Comparison of ENCODE assay signal across 18 mouse cellular contexts in the genomic region with DNA sequence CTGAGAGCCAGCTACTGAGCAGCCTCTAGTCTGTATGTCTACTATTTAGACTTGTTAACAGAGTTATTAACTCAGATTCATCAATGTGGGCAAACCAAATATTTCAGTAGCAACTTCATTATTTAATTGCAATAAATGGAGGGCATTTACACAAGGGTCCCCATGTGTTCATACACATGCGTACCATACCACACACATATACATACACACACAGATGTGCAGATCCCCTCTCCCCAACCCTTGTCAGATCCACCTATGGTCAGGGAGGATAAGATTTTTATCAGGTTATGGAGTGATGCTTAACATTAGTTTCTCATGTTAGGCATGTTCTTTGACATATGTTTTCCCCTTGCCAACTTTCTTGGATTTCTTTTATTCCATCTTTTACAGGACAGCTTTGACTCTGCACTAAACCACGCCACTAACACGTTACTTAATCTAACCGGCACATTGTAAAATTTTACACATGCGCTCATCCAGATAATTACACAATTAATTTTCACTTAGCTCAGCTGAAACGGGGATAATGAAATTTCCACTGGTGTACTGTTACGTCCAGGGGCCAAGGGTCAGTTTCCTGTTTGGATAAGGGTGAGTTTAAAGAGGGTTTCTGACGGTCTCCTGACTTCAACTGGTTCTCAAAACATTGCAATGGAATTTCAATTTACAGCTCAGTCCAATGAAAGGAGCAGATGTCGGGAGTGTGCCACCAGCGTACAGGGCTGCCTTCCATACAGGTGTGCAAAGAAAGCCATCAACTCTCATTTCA.
DNase-seq lines count a peak whose midpoint lies in the region; ATAC-seq lines count a peak whose summit lies in the region.
"Had no signal": no experiment of that assay in that cellular context is flagged by ENCODE, and none has a peak within 500 bp of the region (broad histone marks: within the 10 kb centered on the region; RNA-seq: fewer than 3 reads in every experiment).

No protein-coding gene starts in this region.

- DNase-seq in hindbrain, embryonic 11.5 days (ENCODE audit: low spot score) = peak; percentile 39
- peak; percentile 12 to 24 for DNase-seq in kidney, postnatal 4 days
- DNase-seq in kidney, postnatal 36 days = no peak
- DNase-seq in limb, embryonic 11.5 days (ENCODE audit: low spot score) = peak; percentile 62
- DNase-seq in gastrocnemius, postnatal 36 days = no peak
- DNase-seq: adrenal gland, postnatal 10 days; cerebellum, adult 18-20 months; cerebellum, postnatal 14 days; heart, postnatal 4 days; kidney, postnatal 10 days; thymus, adult 2 months had no signal

- H3K4me1 ChIP-seq in hindbrain, embryonic 11.5 days (replicated peaks; ENCODE audit: control insufficient read depth, insufficient read depth, low read length) = no peaks in the 10 kb centered on the region
- no peaks in the 10 kb centered on the region for H3K4me1 ChIP-seq in hindbrain, embryonic 16.5 days (ENCODE audit: control insufficient read depth, insufficient read depth, low read depth, low read length)
- H3K4me1 ChIP-seq in limb, embryonic 11.5 days (ENCODE audit: control insufficient read depth, insufficient read depth, low read length) = peaks cover 8% of the 10 kb centered on the region; the same call in 1 of the 2 replicates
- H3K4me1 ChIP-seq in forebrain, embryonic 16.5 days (replicated peaks; ENCODE audit: control insufficient read depth, insufficient read depth, low read length) = no peaks in the 10 kb centered on the region
- H3K4me1 ChIP-seq: forebrain, embryonic 12.5 days; heart, embryonic 10.5 days; midbrain, embryonic 13.5 days had no signal

- ATAC-seq in hindbrain, embryonic 11.5 days (ENCODE audit: low FRiP score) = no peak
- no peak for ATAC-seq in hindbrain, embryonic 16.5 days
- peak; percentile 76; the same call in 1 of the 2 replicates for ATAC-seq in limb, embryonic 11.5 days (ENCODE audit: insufficient number of reproducible peaks, low FRiP score, low TSS enrichment, low read depth)
- ATAC-seq in erythroblast, adult 5-6 weeks (replicated peaks; ENCODE audit: low FRiP score, poor library complexity, severe bottlenecking) = no peak
- ATAC-seq in forebrain, embryonic 16.5 days = no peak
- ATAC-seq: lung, postnatal 0 days; midbrain, embryonic 13.5 days had no signal

- no peak overlapping the region for H3K9ac ChIP-seq in hindbrain, embryonic 11.5 days (ENCODE audit: low read depth, low read length)
- H3K9ac ChIP-seq in hindbrain, embryonic 16.5 days (ENCODE audit: low read depth, low read length) = no peak overlapping the region
- H3K9ac ChIP-seq in limb, embryonic 11.5 days (ENCODE audit: low read length) = no peak overlapping the region
- H3K9ac ChIP-seq in forebrain, embryonic 16.5 days (replicated peaks; ENCODE audit: low read depth, low read length) = no peak overlapping the region
- H3K9ac ChIP-seq: forebrain, embryonic 12.5 days; midbrain, embryonic 13.5 days had no signal

- H3K9me3 ChIP-seq in hindbrain, embryonic 11.5 days (ENCODE audit: control insufficient read depth, low read length) = no peaks in the 10 kb centered on the region
- H3K9me3 ChIP-seq in hindbrain, embryonic 16.5 days (ENCODE audit: control insufficient read depth, low read length) = no peaks in the 10 kb centered on the region
- H3K9me3 ChIP-seq in limb, embryonic 11.5 days (ENCODE audit: control insufficient read depth, low read length) = no peaks in the 10 kb centered on the region
- H3K9me3 ChIP-seq in forebrain, embryonic 16.5 days (ENCODE audit: control insufficient read depth, low read length) = no peaks in the 10 kb centered on the region
- H3K9me3 ChIP-seq: forebrain, embryonic 12.5 days; heart, embryonic 10.5 days; midbrain, embryonic 13.5 days had no signal

- H3K36me3 ChIP-seq in hindbrain, embryonic 11.5 days (ENCODE audit: control insufficient read depth, insufficient read depth, low read length) = no peaks in the 10 kb centered on the region
- H3K36me3 ChIP-seq in hindbrain, embryonic 16.5 days (ENCODE audit: control insufficient read depth, insufficient read depth, low read length) = no peaks in the 10 kb centered on the region
- no peaks in the 10 kb centered on the region for H3K36me3 ChIP-seq in limb, embryonic 11.5 days (ENCODE audit: control insufficient read depth, insufficient read depth, low read length)
- H3K36me3 ChIP-seq in forebrain, embryonic 16.5 days (ENCODE audit: control insufficient read depth, insufficient read depth) = no peaks in the 10 kb centered on the region
- H3K36me3 ChIP-seq: forebrain, embryonic 12.5 days; heart, embryonic 10.5 days; midbrain, embryonic 13.5 days had no signal

- intact Hi-C loops in gastrocnemius, postnatal 36 days (cut with DNase I) = no loop called here

- H3K27me3 ChIP-seq in hindbrain, embryonic 11.5 days (ENCODE audit: control insufficient read depth, insufficient read depth, low read length) = no peaks in the 10 kb centered on the region
- H3K27me3 ChIP-seq in hindbrain, embryonic 16.5 days (replicated peaks; ENCODE audit: control insufficient read depth, insufficient read depth, low read length) = no peaks in the 10 kb centered on the region
- no peaks in the 10 kb centered on the region for H3K27me3 ChIP-seq in limb, embryonic 11.5 days (ENCODE audit: control insufficient read depth, insufficient read depth, low read length)
- H3K27me3 ChIP-seq in forebrain, embryonic 16.5 days (replicated peaks; ENCODE audit: control insufficient read depth, insufficient read depth, low read length) = no peaks in the 10 kb centered on the region
- H3K27me3 ChIP-seq: forebrain, embryonic 12.5 days; midbrain, embryonic 13.5 days had no signal

- no peak overlapping the region for H3K27ac ChIP-seq in hindbrain, embryonic 11.5 days (ENCODE audit: low read depth, low read length)
- no peak overlapping the region for H3K27ac ChIP-seq in hindbrain, embryonic 16.5 days (ENCODE audit: low read depth, low read length)
- H3K27ac ChIP-seq in limb, embryonic 11.5 days (replicated peaks; ENCODE audit: low read depth, low read length) = no peak overlapping the region
- no peak overlapping the region for H3K27ac ChIP-seq in forebrain, embryonic 16.5 days (ENCODE audit: low read length)
- H3K27ac ChIP-seq: forebrain, embryonic 12.5 days; heart, embryonic 10.5 days; midbrain, embryonic 13.5 days had no signal

- no peak overlapping the region for H3K4me3 ChIP-seq in hindbrain, embryonic 11.5 days (ENCODE audit: low read depth, low read length)
- no peak overlapping the region for H3K4me3 ChIP-seq in hindbrain, embryonic 16.5 days (ENCODE audit: low read length)
- no peak overlapping the region for H3K4me3 ChIP-seq in limb, embryonic 11.5 days (ENCODE audit: low read depth, low read length)
- H3K4me3 ChIP-seq in forebrain, embryonic 16.5 days (replicated peaks; ENCODE audit: low read length) = no peak overlapping the region
- H3K4me3 ChIP-seq: forebrain, embryonic 12.5 days; heart, embryonic 10.5 days; midbrain, embryonic 13.5 days had no signal

- WGBS in hindbrain, embryonic 11.5 days = 61% methylated on average over 10 of the region's 10 CpGs
- WGBS in hindbrain, embryonic 16.5 days = 62% methylated on average over 10 of the region's 10 CpGs
- WGBS in limb, embryonic 11.5 days = 11% methylated on average over 10 of the region's 10 CpGs
- 60% methylated on average over 10 of the region's 10 CpGs for WGBS in forebrain, embryonic 16.5 days

- no peak overlapping the region for H3K4me2 ChIP-seq in hindbrain, embryonic 11.5 days (replicated peaks; ENCODE audit: low read depth, low read length)
- H3K4me2 ChIP-seq in hindbrain, embryonic 16.5 days (ENCODE audit: low read length) = no peak overlapping the region
- H3K4me2 ChIP-seq in limb, embryonic 11.5 days (ENCODE audit: low read depth, severe bottlenecking) = no peak overlapping the region
- no peak overlapping the region for H3K4me2 ChIP-seq in forebrain, embryonic 16.5 days (ENCODE audit: low read length)
- H3K4me2 ChIP-seq: forebrain, embryonic 12.5 days; midbrain, embryonic 13.5 days had no signal

Comparison
In these comparisons a context has a peak if more than half of its experiments do, and no peak if none do; other contexts are left out.
1. DNase-seq: peak in hindbrain, embryonic 11.5 days (single experiment), kidney, postnatal 4 days (2 of 2) and limb, embryonic 11.5 days (single experiment); none in kidney, postnatal 36 days (0 of 2) and gastrocnemius, postnatal 36 days (0 of 2).